Mouse (Mus musculus): ENCODE results near the gene Gnat1.

Gnat1 gene

GRCm38 (mm10) chr9:107702606-107703185 lies 23.2 kb upstream of the Gnat1 start:
- in situ Hi-C loops (cut with MboI, MseI) = loop anchor here in 1 of 2 experiments (25.0 kb wide), 1 partner anchor 1440 kb away; no protein-coding TSS in a partner anchor

GRCm38 (mm10) chr9:107701594-107701993 lies 22.1 kb upstream of the Gnat1 start:
- in situ Hi-C loops (cut with MboI, MseI) = loop anchor here in 1 of 2 experiments (25.0 kb wide), 1 partner anchor 1439 kb away; no protein-coding TSS in a partner anchor

- in situ Hi-C loops (cut with MboI, MseI) = loop anchor here in 1 of 2 experiments (25.0 kb wide), 1 partner anchor 1438 kb away; no protein-coding TSS in a partner anchor
Observed at GRCm38 (mm10) chr9:107700114-107700571, 20.6 kb upstream of the Gnat1 start.

GRCm38 (mm10) chr9:107699376-107699980 lies 20.0 kb upstream of the Gnat1 start:
- in situ Hi-C loops (cut with MboI, MseI) = no loop called here

GRCm38 (mm10) chr9:107698611-107699190 lies 19.2 kb upstream of the Gnat1 start:
- in situ Hi-C loops (cut with MboI, MseI) = no loop called here

GRCm38 (mm10) chr9:107697811-107698521 lies 18.5 kb upstream of the Gnat1 start:
- in situ Hi-C loops (cut with MboI, MseI) = no loop called here

- in situ Hi-C loops (cut with MboI, MseI) = no loop called here
Observed at GRCm38 (mm10) chr9:107696845-107697610, 17.5 kb upstream of the Gnat1 start.

GRCm38 (mm10) chr9:107696106-107696479 lies 16.6 kb upstream of the Gnat1 start:
- in situ Hi-C loops (cut with MboI, MseI) = no loop called here

- in situ Hi-C loops (cut with MboI, MseI) = no loop called here
Observed at GRCm38 (mm10) chr9:107695441-107696105, 16.1 kb upstream of the Gnat1 start.

- in situ Hi-C loops (cut with MboI, MseI) = no loop called here
Observed at GRCm38 (mm10) chr9:107694627-107695026, 15.1 kb upstream of the Gnat1 start.

GRCm38 (mm10) chr9:107693433-107693987 lies 14.0 kb upstream of the Gnat1 start:
- in situ Hi-C loops (cut with MboI, MseI) = no loop called here

GRCm38 (mm10) chr9:107692785-107693184 lies 13.3 kb upstream of the Gnat1 start:
- in situ Hi-C loops (cut with MboI, MseI) = no loop called here

- in situ Hi-C loops (cut with MboI, MseI) = no loop called here
Observed at GRCm38 (mm10) chr9:107690391-107690790, 10.9 kb upstream of the Gnat1 start.

GRCm38 (mm10) chr9:107688939-107689338 lies 9.4 kb upstream of the Gnat1 start:
- in situ Hi-C loops (cut with MboI, MseI) = loop anchor here (5.0 kb wide), 1 partner anchor 48 kb away; no protein-coding TSS in a partner anchor

GRCm38 (mm10) chr9:107688415-107688814 lies 8.9 kb upstream of the Gnat1 start:
- in situ Hi-C loops (cut with MboI, MseI) = loop anchor here (5.0 kb wide), 1 partner anchor 49 kb away; no protein-coding TSS in a partner anchor

GRCm38 (mm10) chr9:107685231-107685981 lies 5.9 kb upstream of the Gnat1 start:
- in situ Hi-C loops (cut with MboI, MseI) = loop anchor here (5.0 kb wide), 1 partner anchor 52 kb away; no protein-coding TSS in a partner anchor

- in situ Hi-C loops (cut with MboI, MseI) = no loop called here
Observed at GRCm38 (mm10) chr9:107682405-107682804, 2.9 kb upstream of the Gnat1 start.

- in situ Hi-C loops (cut with MboI, MseI) = loop anchor here in 1 of 2 experiments (5.0 kb wide), 1 partner anchor 77 kb away; no protein-coding TSS in a partner anchor
Observed at GRCm38 (mm10) chr9:107678861-107679260, 651 bp downstream of the Gnat1 start.

GRCm38 (mm10) chr9:107677819-107678526 lies 1.5 kb downstream of the Gnat1 start:
- in situ Hi-C loops (cut with MboI, MseI) = loop anchor here in 1 of 2 experiments (5.0 kb wide), 1 partner anchor 76 kb away; no protein-coding TSS in a partner anchor

Measured in T-helper 17 cell (primary cell).